Comparison of ENCODE assay signal across 10 mouse cellular contexts in genomic region chr10:42227751-42228241, GRCm38 (mm10). TPM values are rescaled to one million over a fixed set of nuclear protein-coding genes. Genes with fewer than 3 reads are reported as not detected.
DNase-seq lines count a peak whose midpoint lies in the region; ATAC-seq lines count a peak whose summit lies in the region.
"Had no signal": no experiment of that assay in that cellular context is flagged by ENCODE, and none has a peak within 500 bp of the region (broad histone marks: within the 10 kb centered on the region; RNA-seq: fewer than 3 reads in every experiment).

No protein-coding gene starts in this region.

- peaks cover 25% of the 10 kb centered on the region for H3K4me1 ChIP-seq in hindbrain, embryonic 13.5 days (replicated peaks)
- H3K4me1 ChIP-seq in hindbrain, embryonic 14.5 days (replicated peaks; ENCODE audit: control insufficient read depth, insufficient read depth, low read length): no peaks in the 10 kb centered on the region
- H3K4me1 ChIP-seq in forebrain, embryonic 15.5 days: peaks cover 15% of the 10 kb centered on the region

- H3K9ac ChIP-seq in hindbrain, embryonic 13.5 days: 0 out of 2 replicates have a peak overlapping the region, but pooled peaks have one; percentile 20
- H3K9ac ChIP-seq in hindbrain, embryonic 14.5 days: no peak overlapping the region
- no peak overlapping the region for H3K9ac ChIP-seq in forebrain, embryonic 15.5 days (replicated peaks)

- H3K27me3 ChIP-seq in hindbrain, embryonic 13.5 days: no peaks in the 10 kb centered on the region
- H3K27me3 ChIP-seq in hindbrain, embryonic 14.5 days (ENCODE audit: control insufficient read depth, insufficient read depth, low read length): no peaks in the 10 kb centered on the region
- H3K27me3 ChIP-seq in forebrain, embryonic 15.5 days: no peaks in the 10 kb centered on the region

- no peak overlapping the region for H3K27ac ChIP-seq in hindbrain, embryonic 13.5 days
- H3K27ac ChIP-seq in hindbrain, embryonic 14.5 days: no peak overlapping the region
- peak overlapping the region; percentile 61 for H3K27ac ChIP-seq in forebrain, embryonic 15.5 days (replicated peaks)

- H3K9me3 ChIP-seq in hindbrain, embryonic 13.5 days: no peaks in the 10 kb centered on the region
- no peaks in the 10 kb centered on the region for H3K9me3 ChIP-seq in hindbrain, embryonic 14.5 days (ENCODE audit: control insufficient read depth, low read length)
- no peaks in the 10 kb centered on the region for H3K9me3 ChIP-seq in forebrain, embryonic 15.5 days

- H3K36me3 ChIP-seq in hindbrain, embryonic 13.5 days: peaks cover 5% of the 10 kb centered on the region; the same call in 1 of the 2 replicates
- H3K36me3 ChIP-seq in hindbrain, embryonic 14.5 days (replicated peaks; ENCODE audit: control insufficient read depth, insufficient read depth): no peaks in the 10 kb centered on the region
- no peaks in the 10 kb centered on the region for H3K36me3 ChIP-seq in forebrain, embryonic 15.5 days

- WGBS in hindbrain, embryonic 13.5 days: 67% methylated on average over 4 of the region's 4 CpGs
- 60% methylated on average over 4 of the region's 4 CpGs for WGBS in hindbrain, embryonic 14.5 days
- 59% methylated on average over 4 of the region's 4 CpGs for WGBS in forebrain, embryonic 15.5 days

- no peak overlapping the region for H3K4me3 ChIP-seq in hindbrain, embryonic 13.5 days
- H3K4me3 ChIP-seq in hindbrain, embryonic 14.5 days (replicated peaks; ENCODE audit: low read length): no peak overlapping the region
- H3K4me3 ChIP-seq in forebrain, embryonic 15.5 days: no peak overlapping the region

- no peak for ATAC-seq in hindbrain, embryonic 13.5 days (ENCODE audit: low FRiP score)
- ATAC-seq in hindbrain, embryonic 14.5 days (ENCODE audit: low FRiP score): no peak
- ATAC-seq in cerebellum, adult (ENCODE audit: insufficient number of reproducible peaks, low FRiP score, low TSS enrichment): peak; percentile 62
- peak; percentile 52 for ATAC-seq in forebrain, embryonic 15.5 days (replicated peaks)
- ATAC-seq in erythroid progenitor cell, adult 5-6 weeks (replicated peaks; ENCODE audit: low FRiP score, poor library complexity, severe bottlenecking): no peak
- ATAC-seq: intestine, embryonic 16.5 days had no signal

- DNase-seq in hindbrain, embryonic 14.5 days (ENCODE audit: low spot score): no peak
- DNase-seq in adipocyte (ENCODE audit: low spot score): peak; percentile 32
- no peak for DNase-seq in frontal cortex, postnatal 25 days (ENCODE audit: low spot score in 2 of 2)
- DNase-seq: embryo, embryonic 11 days; lung, adult 2 months had no signal

- no peak overlapping the region for H3K4me2 ChIP-seq in hindbrain, embryonic 13.5 days
- no peak overlapping the region for H3K4me2 ChIP-seq in hindbrain, embryonic 14.5 days (replicated peaks)
- no peak overlapping the region for H3K4me2 ChIP-seq in forebrain, embryonic 15.5 days (replicated peaks)

RNA-seq across cellular contexts. Expression of gene Foxo3, which starts 48.8 kb away (rescaled TPM):
- 3.7 and 3.9 TPM in 2 replicates for polyA plus RNA-seq in hindbrain, embryonic 13.5 days (2015; fragmentation: Nextera tagmentation; extraction: Ambion mirVana)
- polyA plus RNA-seq in hindbrain, embryonic 14.5 days (2014; fragmentation: Nextera tagmentation; extraction: Ambion mirVana): 5.5 and 5.9 TPM in 2 replicates
- 4.6 and 5.3 TPM in 2 replicates for polyA plus RNA-seq in forebrain, embryonic 15.5 days (2015; fragmentation: Nextera tagmentation; extraction: Ambion mirVana)
- total RNA-seq in erythroid progenitor cell, adult 5-6 weeks (2015; ENCODE audit: low replicate concordance): 112 and 118 TPM in 2 replicates
- 181 and 233 TPM in 2 replicates for total RNA-seq in erythroid progenitor cell, adult 5-6 weeks (2017; ENCODE audit: low replicate concordance)

Comparison
In these comparisons a context has a peak if more than half of its experiments do, and no peak if none do; other contexts are left out.
1. ATAC-seq: peak in cerebellum, adult (single experiment) and forebrain, embryonic 15.5 days (single experiment); none in hindbrain, embryonic 13.5 days (single experiment), hindbrain, embryonic 14.5 days (single experiment) and erythroid progenitor cell, adult 5-6 weeks (single experiment).